Mouse (Mus musculus) embryonic stem cell, embryonic (primary cell): ENCODE measurements around the gene Olfr591.
"Not testable (repeated sequence)": the region's sequence is repeated elsewhere in the genome, so short reads cannot be mapped to it uniquely, and the experiment has no call there.

Experiments used
- CTCF ChIA-PET, 4 experiments: fragments of 300-600 bp in 2 of 4; fragments of 350-600 bp in 2 of 4; sonication (Branson Sonifier 250); formaldehyde crosslinking; loops; one replicate each; lab custom pipeline; 2022; ENCODE audit warnings: inconsistent platforms in 2 of 4; lab: Charles Lee
- POLR2A ChIA-PET, 4 experiments: fragments of 300-600 bp in 2 of 4; fragments of 350-600 bp in 2 of 4; sonication (Branson Sonifier 250); formaldehyde crosslinking; loops; one replicate each; lab custom pipeline; 2022; ENCODE audit warnings: antibody characterized with exemption in 4 of 4, inconsistent platforms in 1 of 4; lab: Charles Lee

Olfr591 gene

DNA sequence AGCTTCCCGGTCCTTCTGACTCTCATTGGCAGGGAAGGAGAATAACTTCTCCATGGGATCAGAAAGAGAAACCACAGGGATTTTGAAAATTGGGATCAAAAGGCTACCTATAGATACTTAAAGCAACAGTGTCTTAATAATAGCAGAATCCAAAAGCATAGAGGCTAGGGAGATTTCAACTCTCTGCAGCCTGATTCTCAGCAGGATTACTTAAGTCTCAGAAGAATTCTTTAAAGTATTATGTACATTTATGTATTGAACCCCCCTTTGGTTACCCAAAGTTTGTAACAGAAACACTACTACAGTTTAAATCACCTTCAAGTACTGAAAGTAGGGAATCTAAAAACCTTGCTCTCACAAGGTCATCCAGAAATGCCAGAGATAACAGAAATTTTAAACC is at the start of gene Olfr591:
Olfr591 (minus strand) TSS at position 101 of the 400 bp plus-strand sequence.
- POLR2A ChIA-PET: no interaction called here
- CTCF ChIA-PET: no interaction called here

GRCm38 (mm10) chr7:103216696-103217095 is 38.6 kb upstream of the Olfr591 start, which contains the start of gene Olfr594:
Olfr594 (plus strand) TSS chr7:103216996.
- ChIA-PET CTCF (no interaction called here), POLR2A (no interaction called here)

DNA sequence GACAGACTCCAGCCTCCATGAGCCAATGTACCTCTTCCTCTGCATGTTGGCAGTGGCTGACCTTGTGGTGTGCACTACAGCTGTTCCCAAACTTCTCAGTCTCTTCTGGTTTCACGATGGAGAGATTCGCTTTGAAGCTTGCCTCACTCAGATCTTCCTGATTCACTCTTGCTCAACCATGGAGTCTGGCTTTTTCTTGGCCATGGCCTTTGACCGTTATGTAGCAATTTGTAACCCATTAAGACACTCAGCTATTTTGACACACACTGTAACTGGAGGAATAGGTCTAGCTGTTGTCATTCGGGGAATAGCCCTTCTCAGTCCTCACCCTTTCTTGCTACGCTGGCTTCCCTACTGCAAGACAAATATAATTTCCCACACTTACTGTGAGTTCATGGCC is 33.9 kb upstream of the Olfr591 start:
- CTCF ChIA-PET, POLR2A ChIA-PET: not testable (repeated sequence)

- CTCF ChIA-PET: no interaction called here
- POLR2A ChIA-PET: no interaction called here
Measured at GRCm38 (mm10) chr7:103211562-103211961, 33.4 kb upstream of the Olfr591 start, which contains the start of gene Olfr593. Olfr593 (plus strand) TSS chr7:103211862.

GRCm38 (mm10) chr7:103184503-103184902 is 6.4 kb upstream of the Olfr591 start, which contains the start of gene Olfr592:
Olfr592 (plus strand) TSS chr7:103184803.
- POLR2A ChIA-PET, CTCF ChIA-PET: not testable (repeated sequence)

GRCm38 (mm10) chr7:103169697-103170096 is 8.4 kb downstream of the Olfr591 start:
- POLR2A ChIA-PET: no interaction called here
- CTCF ChIA-PET: no interaction called here

DNA sequence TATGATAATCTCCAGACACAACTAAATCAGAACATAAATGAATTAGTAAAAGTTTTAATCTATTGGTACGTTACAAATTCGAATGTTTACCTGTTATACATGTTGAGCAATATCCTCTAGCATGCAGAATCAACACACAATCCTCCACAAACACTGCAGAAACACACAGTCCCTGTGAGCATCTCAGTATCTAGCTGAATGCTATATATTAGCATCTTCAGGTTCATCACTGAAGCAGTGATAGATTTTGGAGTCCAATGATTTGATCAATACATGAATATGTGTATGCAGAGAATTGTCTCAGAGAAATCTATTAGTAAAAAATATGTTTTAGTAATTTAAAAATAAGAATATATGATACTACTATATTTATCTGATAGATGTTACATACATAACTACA is 21.9 kb downstream of the Olfr591 start, which contains the start of gene Olfr589:
Olfr589 (minus strand) TSS at position 101 of the 400 bp plus-strand sequence.
- ChIA-PET POLR2A (no interaction called here), CTCF (no interaction called here)

GRCm38 (mm10) chr7:103140579-103140978 is 37.6 kb downstream of the Olfr591 start, which contains the start of gene Olfr588-ps1:
Olfr588-ps1 (plus strand) TSS chr7:103140879.
- CTCF ChIA-PET: no interaction called here
- POLR2A ChIA-PET: no interaction called here

DNA sequence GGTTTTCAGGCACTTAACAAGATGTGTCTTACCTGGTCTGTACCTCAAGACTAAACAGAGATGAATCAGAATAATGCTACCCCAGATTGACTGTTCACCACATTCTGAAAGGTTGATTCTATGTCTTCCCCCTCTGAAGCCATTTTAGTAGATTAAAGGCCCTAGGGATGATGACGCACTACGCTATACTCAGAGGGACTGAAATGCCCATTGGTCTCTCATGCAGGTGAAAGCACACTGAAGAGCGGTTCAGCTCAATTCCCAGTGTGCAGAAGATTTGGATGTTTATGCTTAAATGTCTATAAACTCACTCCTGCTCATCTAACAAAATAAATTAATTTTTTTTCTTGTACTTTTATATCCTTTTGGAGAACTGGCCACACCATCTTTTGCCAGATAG is 52.6 kb downstream of the Olfr591 start, which contains the start of gene Olfr586:
Olfr586 (minus strand) TSS at position 101 of the 400 bp plus-strand sequence.
- ChIA-PET CTCF (interaction anchor here in 1 of 4 experiments (0.9 kb wide), 1 partner anchor 612 kb away, joined by 3 read pairs; no protein-coding TSS in a partner anchor), POLR2A (interaction anchor here in 2 of 4 experiments (0.6 kb wide), 2 partner anchors 451 to 1551 kb away, joined by 3 to 4 read pairs; no protein-coding TSS in a partner anchor)

DNA sequence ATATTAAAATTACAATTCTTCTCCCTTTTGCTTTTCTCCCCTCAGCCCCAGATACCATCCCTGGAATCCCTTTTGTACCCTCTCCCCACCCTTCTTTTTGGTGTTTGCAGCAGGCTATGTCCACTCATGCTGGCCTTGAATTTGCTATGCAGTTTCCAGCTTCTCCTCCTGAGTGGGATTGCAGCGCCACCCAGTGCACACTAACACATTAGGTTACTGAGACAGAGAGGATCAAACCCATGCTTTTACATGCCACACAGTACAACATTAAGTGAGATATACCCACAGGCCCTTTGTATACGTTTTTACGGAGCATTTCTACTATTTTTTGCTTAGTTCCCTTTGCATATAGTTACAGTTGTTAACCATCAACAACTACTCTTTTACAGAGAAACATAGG is 58.7 kb downstream of the Olfr591 start:
- ChIA-PET CTCF (interaction anchor here in 3 of 4 experiments (0.5 to 1.0 kb wide), 3 partner anchors 103 to 612 kb away, joined by 3 to 5 read pairs (median 3); no protein-coding TSS in a partner anchor), POLR2A (no interaction called here)
